Mouse (Mus musculus): ENCODE results near the gene Wfikkn2.
A peak's percentile ranks its signal among the peaks of the same experiment; 100 is the strongest.
"Not testable (repeated sequence)": the region's sequence is repeated elsewhere in the genome, so short reads cannot be mapped to it uniquely, and the experiment has no call there.

The Wfikkn2 gene

DNA sequence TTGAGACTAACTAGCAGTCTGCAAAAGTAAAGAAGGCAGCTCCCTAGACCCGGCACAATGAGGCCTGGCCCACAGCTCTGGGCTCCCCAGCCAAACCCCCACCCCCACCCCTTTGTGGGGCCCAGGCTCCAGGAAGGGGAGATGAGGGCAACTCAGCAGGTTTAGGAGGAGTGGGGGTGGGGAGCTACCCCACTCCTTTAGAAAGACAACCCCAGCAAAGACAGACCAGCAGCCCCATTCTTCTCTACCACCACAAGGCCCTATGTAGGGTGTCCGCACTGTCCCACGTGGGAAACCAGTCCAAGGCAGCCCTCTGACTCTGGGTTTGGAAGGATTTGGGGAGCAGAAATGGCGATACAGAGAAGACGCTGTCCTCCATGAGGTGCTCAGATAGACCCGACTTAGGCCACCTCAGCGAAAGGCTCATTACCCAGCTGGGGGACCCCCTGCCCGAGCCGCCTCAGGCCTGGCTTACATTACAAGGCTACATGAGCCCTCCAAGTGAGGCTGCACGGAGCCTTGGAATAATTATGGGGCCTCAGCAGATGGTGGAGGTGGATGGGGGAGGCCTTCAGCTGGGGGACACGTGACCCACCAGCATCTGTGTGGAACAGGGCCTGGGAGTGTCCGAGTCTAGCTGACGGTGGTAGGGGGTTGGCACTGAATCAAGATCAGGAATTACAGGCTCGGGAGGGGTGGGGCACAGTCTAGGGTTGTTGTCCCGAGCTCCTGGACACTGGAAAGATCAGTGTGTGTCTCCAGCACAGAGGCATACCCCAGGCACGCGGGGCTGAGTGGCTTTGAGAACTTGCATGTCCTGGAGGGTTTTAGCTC is at the start of gene Wfikkn2:
Wfikkn2 (minus strand) TSS at position 51 of the 834 bp plus-strand sequence.
- no peak for DNase-seq (ENCODE audit: low spot score in 2 of 2)

DNA sequence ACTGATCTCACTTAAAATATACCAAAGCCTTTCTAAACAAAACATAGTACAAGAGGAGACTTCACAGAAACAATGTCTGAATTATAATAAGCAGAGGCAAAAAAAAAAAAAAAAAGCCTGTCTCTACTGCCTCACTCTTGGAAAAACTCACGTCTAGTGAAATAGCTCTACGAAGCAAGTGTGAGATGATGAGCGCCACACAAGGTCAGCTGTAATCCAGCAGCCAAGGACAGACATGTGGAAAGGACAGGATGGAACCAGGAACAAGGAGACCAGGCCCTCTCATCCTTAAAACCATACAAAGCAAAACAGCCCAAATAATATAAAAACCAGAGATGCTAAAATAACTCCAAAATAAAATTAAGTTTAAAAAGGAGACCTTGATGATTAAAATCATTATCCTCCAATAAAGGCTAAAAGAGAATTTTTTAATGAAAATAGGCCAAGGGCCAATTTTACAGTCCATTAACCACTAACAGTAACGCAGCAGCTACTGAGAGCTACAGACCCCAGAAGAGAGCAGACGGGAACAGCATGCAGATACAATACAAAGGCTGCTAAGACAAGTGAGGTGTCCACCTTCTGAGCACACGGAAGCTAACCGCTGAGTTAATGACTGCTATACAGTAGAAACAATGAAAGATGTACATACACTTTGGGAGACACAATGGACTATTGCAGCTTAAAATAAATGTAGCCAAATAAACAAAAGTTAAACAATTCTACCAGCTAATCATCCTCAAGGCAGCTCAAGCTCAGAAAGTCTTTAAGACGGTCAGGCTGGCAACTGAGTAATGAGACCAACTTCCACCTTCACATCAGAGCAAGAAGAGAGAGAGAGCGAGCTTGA is 49.4 kb upstream of the Wfikkn2 start:
- DNase-seq (ENCODE audit: low spot score in 2 of 2) = no peak

DNA sequence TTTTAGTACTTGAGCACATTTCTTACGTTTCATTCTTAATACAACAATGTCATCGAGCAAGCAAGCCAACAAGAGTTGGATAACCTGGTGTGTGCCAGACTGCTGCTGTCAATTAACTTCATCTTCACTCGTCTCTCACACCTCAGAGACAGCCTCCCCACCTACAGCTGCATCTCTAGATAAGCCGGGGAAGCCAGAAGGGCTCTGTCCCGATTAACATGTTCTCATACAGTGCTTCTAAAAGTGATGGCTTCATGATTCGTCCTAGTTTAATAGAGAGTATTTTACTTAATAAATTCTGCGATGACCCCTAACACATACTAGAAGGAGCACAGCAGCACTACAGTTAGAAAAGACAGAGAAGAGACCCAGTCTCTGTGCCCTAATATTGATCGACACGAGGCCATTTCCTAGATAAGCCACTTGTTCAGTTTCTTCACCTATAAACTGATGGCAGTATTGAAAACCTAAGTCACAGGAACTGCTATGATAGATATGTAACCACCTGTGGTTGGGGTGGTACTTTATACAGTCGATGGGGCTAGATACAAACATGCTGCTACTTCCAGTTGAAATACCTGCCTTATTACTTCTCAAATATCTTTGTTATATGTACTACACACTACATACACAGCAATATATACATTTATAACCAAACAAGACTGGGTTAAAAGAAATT is 44.4 kb upstream of the Wfikkn2 start:
- DNase-seq (ENCODE audit: low spot score in 2 of 2) = no peak

DNA sequence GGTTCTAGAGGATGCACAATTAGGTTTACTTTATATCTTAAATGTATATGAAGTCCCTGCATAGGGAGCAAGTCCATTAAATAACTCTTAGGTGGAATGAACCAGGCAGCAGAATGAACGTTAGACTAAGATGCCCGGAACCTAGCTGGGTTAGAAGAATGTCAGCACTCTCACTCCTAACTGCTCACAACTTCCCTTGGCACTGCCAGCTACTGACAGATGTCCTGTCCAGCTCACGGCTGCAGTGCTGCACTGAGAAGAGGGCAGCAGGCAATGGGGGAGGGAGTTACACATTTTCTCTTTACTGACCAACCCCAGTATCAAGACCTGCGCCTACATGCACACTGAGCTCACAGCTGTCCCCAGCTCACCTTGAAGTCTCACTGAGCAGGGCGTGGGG is 41.3 kb upstream of the Wfikkn2 start:
- no peak for DNase-seq (ENCODE audit: low spot score in 2 of 2)

DNA sequence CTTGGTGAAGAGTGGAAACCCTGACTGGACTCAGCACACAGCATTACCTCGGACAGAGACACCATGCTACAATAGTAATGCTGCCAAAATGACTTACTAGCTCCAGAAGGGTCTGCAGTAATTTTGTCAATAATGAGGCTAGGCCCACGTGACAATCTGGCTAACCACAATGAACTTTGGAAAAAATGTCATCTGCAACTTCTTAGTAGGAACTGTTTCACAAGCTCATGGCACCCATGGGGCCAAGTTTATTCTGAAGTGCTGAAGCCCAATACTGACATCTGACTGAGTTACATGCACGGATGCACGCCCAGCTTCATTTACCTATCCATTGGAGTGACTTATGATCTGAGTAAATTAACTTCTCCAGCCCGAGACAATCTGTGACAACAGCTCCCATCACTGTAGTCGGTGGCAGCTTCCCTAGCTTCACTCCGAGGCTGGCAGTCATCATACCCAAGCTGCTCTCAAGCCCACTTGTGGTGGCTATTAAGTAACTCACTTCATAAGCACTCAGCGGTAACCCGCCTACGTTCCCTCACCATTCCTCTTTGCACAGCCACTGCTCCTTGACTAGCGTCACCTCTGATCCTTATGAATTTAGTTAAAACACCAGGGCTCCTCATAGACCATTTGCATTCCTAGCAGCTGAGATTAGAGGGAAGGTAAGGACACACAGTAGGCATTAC is 40.2 kb upstream of the Wfikkn2 start:
- no peak for DNase-seq (ENCODE audit: low spot score in 2 of 2)

DNA sequence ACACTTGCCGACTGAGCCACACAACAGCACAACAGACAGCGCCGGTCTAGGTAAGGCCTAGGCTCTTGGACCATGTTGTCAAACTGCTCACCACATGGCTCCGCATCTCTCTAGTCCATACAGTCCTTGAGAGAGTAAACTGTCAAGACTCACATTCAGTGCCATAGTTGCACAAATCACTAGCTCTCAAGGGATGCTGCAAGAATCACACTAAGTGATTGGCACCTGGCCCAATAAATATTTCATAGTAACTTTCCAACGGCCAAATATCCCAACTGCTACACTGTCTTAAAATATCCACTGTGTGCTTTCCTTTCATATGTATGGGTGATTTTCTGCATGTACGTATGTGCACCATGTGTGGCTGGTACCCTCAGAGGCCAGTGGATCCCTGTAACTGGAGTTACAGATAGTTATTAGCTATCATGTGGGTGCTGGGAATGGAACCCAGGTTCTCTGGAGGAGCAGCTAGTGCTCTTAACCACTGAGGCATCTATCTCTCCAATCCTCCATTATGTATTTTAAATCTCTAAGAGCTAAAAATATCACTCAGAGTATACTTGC is 37.8 kb upstream of the Wfikkn2 start:
- DNase-seq (ENCODE audit: low spot score in 2 of 2) = no peak

DNA sequence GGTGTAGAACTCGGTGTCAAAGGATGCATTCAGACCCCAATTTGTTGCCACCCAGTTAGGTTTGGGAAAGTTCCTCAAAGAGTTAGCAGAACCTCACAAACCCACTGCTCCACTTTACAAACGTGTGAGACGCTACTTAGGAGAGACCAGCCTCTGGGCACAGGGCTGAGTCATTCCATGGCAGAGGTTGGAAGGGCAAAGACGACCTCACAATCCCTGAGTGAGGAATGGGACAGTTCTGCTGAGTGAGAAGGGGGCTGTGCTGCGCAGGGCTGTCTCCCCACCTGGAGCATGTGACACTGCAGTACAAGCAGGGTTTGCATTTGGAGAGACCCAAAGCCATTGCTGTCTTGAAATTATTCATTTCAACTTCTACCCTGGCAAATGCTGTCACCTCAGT is 36.5 kb upstream of the Wfikkn2 start:
- no peak for DNase-seq (ENCODE audit: low spot score in 2 of 2)

DNA sequence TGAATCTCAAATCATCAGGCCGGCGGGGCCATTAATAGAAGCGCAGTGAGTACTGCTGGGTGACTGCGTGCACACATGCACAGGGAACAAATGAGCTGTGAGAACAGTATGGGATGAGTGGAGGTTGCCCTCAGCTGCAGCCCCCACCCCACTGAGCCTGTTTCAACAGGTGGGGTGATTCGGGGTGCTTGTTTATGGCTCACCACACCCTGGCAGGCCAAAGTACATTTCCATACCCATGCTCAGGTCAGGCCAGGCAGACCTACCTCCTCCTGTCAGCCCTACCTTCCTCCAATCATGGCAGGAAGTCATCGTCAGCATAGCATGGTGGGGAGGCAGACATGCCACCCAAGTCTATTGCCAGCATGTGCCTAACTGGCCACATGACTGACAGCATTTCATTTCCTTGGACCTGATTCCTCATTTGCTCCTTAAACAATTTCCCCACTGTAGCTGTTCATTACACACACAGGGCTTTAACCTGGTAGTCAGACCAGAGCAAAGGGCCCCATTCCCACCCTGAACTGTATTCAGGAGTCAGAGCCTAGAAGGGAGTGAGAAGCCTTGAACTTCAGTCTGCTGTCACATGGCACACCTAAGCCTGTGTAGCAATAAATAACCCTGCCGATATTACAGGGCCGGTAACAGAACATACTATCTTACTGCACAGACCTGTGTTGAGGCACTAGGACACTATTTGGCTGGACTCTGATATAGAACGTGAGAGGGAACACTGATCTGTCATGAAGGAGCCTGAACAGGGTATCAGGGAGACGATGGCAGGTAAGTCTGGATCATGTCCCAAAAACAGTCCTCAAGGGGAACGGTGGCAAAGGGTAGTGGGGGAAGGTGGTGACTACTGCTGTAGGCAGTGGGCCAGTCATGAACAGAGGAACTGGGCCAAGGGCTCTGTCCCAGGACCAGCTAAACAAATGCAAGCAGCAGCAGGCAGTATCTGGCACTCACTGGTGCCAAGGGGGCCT is 35.7 kb upstream of the Wfikkn2 start, which contains the start of gene Gm21885:
Gm21885 (plus strand) TSS at position 675 of the 983 bp plus-strand sequence.
- DNase-seq (ENCODE audit: low spot score in 2 of 2) = peak; percentile 16 to 48

DNA sequence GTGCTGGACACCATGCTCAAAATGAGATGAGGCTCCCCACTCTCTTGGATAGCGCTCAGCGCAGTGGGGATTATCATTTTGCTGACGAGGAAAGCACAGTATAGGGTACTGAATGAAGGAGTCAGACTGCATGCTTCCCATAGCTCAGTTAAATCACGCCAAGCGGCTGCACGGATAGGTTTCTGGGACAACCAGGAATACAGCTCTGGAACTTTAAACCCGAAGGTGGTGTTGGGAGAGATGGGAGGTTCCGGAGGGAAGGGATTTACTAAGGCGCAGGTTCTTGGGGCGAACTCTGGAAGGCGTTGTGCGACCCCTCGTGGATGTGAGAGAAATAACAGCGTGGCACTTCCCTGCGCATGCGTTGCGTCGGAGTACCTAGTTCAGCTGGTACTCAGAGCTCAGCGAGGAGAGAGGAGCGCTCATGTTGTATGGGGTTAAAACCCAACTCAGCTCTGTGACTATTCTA is 31.1 kb upstream of the Wfikkn2 start:
- peak; percentile 83 to 90 for DNase-seq (ENCODE audit: low spot score in 2 of 2)

DNA sequence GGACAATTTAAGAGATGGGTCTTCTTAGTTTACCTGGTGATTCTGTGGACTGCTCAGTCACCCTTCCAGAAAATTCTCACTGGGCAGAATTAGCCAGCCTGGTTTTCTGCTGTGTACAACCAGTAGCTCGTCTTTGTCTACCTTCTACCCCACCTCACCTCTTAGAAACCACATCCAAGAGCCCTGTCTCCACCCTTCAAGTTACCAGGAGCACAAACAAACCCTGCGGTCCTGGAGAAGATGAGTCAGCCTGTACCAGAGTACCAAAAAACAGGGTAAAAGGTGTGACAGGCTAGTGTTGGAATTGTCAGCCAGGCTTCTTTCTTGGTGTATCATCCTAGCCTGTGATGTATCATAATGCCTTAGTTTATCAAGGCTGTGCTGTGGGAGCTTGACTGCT is 29.9 kb upstream of the Wfikkn2 start:
- DNase-seq (ENCODE audit: low spot score in 2 of 2) = no peak

DNA sequence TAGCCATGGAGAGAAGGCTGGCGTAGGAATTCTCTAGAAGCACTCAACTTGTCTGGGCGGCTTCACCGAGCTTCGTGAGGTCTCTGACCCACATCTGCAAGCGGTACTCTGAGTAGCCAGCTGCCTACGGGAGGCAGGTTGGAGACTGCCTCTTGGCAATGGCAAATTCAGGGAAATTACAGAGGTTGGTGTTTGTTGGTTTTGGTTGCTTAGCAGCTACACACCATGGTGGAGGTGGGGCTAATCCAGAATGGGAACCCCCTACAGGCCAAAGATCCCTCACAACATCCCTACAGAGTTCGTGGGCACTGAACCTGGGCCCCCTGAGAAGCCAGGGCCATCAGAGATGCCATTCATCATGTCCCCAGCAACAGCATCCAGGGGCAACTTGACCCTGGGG is 29.4 kb upstream of the Wfikkn2 start:
- DNase-seq (ENCODE audit: low spot score in 2 of 2) = no peak

DNA sequence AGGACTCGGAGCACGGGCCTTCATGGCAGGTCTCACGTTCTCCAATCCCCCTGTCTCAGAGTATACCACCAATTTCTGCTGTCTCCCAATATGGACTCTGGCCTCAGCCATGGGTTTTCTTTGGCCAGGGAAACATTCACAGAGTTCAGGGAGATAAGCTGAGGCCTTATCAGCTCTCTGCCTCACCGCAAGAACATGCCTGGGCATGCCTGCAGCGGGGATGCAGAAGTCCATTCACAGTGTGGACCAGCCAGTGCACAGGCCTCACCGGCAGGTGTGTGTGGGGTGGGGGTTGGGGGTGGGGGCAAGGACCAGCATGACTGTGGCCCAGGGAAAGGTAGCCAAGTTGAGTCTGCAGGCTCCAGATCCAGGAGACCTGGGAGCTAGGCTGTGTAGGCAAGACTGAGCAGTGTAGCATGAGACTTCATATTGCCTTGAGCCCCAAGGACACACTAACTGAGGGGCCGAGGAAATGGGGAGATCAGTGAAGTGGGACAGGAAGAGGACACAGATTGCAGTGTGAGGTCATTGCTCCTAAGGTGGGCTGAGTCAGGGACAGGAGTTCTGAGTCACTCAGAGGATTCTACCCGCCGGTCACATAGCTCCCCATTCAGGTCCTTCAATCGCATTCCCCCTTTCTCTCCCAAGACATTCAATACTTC is 28.5 kb upstream of the Wfikkn2 start:
- DNase-seq (ENCODE audit: low spot score in 2 of 2) = no peak

DNA sequence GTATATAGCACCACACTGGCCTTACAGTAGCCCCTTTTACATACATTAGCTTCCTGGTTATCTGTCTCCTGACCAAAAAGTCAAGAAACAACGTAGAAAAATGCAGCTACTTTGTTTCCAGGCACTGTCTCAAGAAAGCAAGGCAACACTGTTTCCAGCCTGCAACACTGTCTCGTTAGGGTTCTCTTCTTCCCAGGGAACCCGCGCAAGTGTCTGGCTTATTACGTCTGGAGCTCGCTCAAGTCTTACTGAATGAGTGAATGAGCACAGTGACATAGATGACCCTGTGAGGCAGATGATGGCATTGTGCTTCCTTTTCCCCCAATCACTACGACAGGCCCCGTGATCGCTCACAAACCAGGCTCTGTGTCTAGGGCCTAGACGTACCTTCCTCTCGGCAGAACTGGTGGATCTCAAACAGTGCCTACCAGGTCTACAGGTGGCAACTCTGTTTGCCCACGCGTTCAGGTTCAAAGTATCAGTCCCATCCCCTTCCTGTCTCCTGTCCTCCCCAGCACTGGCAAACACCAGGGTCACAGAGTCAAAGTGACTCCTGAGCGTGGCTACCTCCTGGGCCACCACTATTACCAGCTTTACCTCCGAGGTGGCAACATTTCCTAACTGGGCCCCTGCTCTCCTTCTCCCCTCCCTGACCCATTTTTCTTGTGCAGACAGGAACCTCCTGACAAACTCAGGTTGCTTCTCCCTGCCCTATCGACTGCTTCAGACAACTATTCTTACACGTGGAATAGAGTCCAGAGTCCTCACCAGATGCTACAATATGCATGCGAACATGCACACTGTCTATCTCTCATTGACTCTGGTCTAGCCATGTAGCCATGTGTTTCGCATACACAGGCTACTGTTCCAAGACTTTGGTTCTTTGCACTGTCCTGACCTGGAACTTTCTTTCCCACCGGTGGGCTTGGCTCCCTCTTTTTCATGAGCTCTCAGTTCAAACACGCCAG is 27.4 kb upstream of the Wfikkn2 start:
- DNase-seq (ENCODE audit: low spot score in 2 of 2) = no peak

DNA sequence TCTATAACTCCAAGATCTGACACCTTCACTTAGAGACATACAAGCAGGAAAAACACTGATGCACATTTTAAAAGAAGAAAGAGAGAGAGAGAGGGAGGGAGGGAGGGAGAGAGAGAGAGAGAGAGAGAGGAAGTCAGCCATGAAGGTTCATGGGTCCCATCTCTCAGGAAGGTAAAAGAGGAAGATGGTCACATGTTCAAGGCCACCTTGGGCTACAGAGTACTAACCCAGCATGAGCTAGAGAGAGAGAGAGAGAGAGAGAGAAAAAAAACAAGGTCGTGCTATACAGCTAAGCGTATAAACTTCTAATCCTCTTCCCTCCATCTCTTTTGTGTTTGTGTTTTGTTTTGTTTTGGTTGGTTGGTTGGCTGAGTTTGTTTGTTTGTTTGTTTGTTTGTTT is 25.2 kb upstream of the Wfikkn2 start:
- DNase-seq (ENCODE audit: low spot score in 2 of 2) = no peak

DNA sequence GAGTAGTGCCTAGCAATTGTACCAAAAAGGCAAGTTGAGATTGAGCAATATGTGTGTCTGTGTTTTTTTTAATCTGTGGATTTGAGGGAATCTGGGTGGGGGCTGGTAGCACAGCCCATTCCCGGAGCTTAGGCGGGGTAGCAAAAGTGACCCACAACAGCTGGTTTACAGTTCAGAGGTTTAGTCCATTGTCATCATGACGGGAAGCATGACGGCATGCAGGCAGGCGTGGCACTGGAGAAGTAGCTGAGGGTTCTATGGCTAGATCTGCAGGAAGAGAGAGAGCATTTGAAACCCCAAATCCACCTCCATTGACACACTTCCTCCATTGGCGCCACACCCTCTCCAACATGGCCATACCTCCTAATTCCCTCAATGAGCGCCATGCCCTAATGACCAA is 24.1 kb upstream of the Wfikkn2 start:
- no peak for DNase-seq (ENCODE audit: low spot score in 2 of 2)

DNA sequence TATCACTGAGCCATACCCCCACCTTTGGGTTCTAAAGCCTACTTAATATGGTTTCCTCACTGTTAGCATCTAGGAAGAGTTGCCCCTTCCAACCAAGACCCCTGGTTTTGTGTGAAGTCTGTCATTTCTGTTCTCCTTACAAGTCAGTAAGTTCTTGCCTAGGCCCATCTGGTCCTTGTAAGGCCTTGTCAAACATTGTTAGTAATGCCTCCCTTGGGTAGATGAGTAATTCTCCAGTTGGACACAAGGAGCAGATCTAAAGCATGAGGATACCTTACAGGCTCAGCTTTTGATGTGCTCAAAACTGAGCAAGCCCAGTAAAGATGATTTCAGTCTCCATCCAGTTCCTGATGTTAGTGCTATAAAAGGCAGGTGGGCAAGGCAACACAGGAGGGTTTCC is 23.0 kb upstream of the Wfikkn2 start:
- no peak for DNase-seq (ENCODE audit: low spot score in 2 of 2)

DNA sequence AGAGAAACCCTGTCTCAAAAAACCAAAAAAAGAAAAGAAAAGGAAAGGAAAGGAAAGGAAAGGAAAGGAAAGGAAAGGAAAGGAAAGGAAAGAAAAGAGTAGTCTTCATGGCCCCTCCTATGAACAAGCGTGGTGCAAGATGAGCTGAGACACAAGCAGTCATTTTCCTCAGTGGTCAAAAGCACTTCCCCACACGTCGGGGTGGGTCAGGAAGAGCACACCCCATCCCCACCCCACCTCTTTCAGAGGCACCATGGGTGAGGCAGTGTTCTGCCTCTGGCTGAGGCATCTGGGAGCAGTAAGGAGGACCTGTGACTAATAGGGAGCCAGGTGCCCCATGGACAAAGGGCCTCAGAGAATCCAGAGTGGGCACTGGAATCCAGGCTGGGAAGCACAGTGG is 20.4 kb upstream of the Wfikkn2 start:
- not testable (repeated sequence) for DNase-seq (ENCODE audit: low spot score in 2 of 2)

DNA sequence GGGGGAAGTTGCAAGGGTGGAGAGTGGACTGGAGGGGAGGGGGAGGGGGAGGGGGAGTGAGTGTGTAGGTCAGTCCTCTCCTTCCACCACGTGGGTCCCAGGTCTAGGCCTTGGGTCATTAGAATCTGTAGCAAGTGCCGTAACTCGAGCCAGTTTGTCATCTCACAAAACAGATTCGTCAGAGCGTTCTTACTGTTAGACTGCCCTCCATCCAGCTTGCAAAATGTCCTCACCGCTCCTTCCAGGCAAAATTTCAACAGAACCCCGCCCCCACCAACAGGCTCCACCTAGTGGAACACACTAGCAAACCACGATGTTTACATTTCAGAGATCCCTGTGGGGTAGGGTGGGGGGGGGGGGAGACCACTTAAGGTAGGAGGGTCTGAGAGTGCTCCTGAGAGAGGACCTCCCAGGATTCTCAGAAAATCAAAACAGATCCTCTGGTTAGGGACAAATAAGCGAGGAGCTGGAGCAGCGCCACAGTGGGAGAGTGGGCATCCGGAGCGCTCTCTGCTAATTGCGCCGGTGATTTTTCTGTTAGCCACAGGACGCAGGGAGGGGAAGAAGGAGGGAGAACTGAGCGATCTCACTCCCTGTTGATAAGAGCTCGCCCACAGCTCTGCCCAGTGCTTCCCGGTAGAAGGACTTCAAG is 19.5 kb upstream of the Wfikkn2 start:
- DNase-seq (ENCODE audit: low spot score in 2 of 2) = peak; percentile 25 to 48

All from heart, adult 9 months (tissue).